Mouse (Mus musculus): ENCODE measurements around the gene Gemin5.
A peak's percentile ranks its signal among the peaks of the same experiment; 100 is the strongest.

The Gemin5 gene

DNA sequence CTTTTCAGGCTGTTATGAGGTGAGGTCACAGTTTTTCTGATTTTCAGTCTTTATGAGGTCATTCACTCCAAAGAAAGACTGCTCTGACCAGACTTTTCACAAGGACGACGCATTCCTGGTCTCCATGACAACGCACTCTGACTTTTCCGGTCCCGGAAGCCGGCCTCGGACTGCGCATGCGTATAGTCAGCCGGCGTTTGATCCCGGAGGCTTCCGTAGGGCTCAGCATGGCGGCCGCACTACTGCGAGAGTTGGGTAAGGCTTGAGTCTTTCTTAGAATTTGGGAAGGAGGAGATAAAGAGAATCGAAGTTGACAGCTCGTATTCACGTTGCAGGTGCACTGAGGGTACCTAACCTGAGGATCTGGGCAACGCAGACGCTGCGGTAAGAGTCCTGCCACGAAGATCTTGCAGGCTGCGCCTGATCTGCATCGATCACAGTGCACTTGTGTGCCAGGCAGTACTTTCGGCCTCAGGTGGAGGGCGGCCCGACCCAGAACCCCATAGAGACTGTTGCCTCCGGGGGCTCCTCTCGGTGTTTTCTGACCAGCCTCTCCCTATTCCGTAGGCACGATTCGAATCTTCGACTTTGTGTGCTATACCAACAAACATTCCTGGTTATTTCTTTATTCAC lies 3.2 kb upstream of the Gemin5 start, which contains the start of gene Mrpl22:
Mrpl22 (plus strand) TSS at position 203 of the 633 bp plus-strand sequence.
- peak; percentile 98 for DNase-seq (ENCODE audit: low spot score)

GRCm38 (mm10) chr11:58169666-58170065 lies 1.3 kb upstream of the Gemin5 start:
- DNase-seq (ENCODE audit: low spot score), result no peak

- DNase-seq (ENCODE audit: low spot score), result no peak
These were observed 545 bp downstream of the Gemin5 start for GRCm38 (mm10) chr11:58167822-58168166.

DNA sequence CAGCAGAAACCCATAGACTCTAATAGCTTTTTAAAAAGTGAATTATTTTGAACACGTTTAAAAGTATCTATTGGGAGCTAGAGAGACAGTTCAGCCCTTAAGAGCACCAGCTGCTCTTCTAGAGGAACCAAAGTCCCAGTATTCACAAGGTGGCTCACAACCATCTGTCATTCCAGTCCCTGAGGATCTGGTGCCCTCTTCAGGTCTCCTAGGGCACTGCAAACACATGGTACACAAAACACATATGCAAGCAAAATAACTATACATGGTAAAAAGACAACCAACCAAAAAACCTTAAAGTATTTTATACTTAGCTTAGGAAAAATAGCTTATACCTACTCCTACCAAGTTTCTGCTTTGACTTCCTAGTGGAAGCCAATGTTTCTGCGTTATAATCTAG lies 3.3 kb downstream of the Gemin5 start:
- no peak for DNase-seq (ENCODE audit: low spot score)

DNA sequence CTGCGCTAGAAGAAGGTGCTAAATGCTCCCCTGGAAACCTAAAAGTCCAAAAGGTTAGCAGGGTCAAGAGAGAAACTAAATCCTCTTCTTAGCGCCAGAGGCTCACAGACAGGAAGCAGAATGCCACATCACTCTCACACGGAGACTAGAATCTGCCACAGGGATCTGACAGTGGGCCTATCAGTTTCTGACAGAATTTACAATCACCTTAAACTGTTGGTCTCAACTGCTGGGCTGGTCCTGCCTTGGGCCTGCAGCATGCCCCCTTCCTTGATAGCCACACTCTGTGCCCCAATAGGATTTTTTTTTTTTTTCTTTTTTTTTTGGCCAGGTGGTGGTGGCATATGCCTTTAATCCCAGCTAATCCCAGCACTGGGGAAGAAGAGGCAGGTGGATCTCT lies 11.5 kb downstream of the Gemin5 start:
- DNase-seq (ENCODE audit: low spot score), result no peak

GRCm38 (mm10) chr11:58155458-58155857 lies 12.9 kb downstream of the Gemin5 start:
- DNase-seq (ENCODE audit: low spot score), result no peak

GRCm38 (mm10) chr11:58146241-58146640 lies 22.1 kb downstream of the Gemin5 start:
- peak; percentile 68 for DNase-seq (ENCODE audit: low spot score)

DNA sequence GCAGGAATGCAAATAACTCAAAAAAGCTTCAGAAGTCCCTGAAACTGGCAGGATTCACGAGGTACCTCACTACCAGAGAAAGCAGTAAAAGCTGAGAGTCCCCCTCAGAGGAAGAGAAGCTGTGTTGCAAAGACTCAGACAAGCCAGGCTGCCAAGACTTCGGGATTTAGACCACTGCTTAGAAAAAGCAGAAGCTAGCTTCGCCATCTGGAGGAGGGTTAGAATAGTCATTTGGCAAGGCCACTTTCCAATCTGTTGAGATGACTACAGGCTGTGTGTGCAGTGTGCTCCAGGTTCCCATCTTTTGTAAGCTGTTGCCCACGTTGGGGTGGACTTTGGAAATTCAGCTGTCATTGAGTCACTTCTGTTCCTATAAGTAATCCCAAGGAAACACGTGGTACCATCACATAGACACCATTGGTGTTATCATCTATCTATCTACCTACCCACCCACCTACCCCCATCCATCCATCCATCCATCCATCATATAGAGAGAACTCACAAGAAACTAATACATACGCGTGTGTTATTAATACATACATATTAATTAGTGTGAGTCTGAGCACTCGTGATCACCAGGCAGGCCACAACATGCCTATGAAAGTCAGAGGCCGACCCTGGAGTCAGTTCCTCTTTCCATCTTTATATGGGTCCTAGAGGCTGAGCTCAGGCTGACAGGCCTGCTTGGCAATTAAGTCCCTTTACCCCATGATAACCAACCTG lies 24.5 kb downstream of the Gemin5 start:
- no peak for DNase-seq (ENCODE audit: low spot score)

DNA sequence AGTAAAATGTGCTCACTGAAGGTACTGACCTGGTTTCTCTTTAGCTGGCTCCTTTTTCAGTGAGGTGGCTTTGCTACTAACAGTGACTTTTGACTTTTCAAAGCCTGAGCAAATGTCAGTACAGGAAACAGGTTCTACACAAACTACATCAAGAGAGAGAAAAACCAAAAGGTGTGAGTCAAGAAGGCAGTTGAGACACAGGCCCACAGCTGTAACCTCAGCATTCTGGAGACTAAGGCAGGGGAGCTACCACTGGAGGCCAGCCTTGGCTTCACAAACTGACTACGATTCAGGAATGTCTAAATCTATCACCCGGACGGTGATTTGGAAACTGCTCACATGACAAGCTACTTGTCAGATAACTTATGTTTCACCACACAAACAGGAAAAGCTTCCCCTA lies 28.9 kb downstream of the Gemin5 start:
- DNase-seq (ENCODE audit: low spot score), result no peak

DNA sequence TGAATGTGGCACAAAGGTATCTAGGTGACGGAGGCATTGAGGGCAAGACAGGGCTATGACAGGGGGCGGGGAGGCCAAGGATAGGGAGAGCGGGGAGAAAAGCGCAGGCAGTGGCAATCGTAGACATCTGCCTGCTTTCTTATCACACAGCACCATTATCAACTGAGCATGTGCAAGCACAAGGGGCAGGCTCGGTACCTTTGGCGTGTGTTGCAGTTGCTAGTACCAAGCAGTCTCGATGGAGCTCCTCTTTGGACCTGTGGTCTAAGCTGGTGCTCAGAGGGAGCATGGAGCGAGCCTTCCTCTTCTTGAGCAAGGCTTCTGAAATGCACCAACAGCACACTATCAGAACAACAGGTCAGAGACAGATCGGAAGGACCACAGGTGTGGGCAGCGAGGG lies 29.5 kb downstream of the Gemin5 start:
- no peak for DNase-seq (ENCODE audit: low spot score)

- no peak for DNase-seq (ENCODE audit: low spot score)
These were observed 31.7 kb downstream of the Gemin5 start for GRCm38 (mm10) chr11:58136677-58137076.

DNA sequence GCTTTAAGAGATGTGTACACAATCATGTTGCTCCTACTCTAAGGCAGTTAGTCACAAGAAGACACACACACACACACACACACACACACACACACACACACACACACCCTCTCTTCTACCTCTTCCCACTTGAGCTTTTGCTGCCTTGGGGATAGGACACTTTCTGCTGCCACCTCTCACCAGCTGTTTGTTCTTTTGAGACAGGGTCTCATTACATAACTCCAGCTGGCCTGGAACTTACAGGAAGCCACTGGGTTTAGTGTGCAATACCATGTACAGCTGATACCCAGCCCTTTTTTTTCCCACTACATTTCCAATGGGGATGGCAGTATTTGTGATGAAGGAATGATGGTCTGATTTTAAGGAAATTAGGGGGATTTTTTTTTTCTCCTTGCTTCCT lies 33.0 kb downstream of the Gemin5 start:
- DNase-seq (ENCODE audit: low spot score), result no peak

GRCm38 (mm10) chr11:58134869-58135268 lies 33.5 kb downstream of the Gemin5 start:
- DNase-seq (ENCODE audit: low spot score), result no peak

DNA sequence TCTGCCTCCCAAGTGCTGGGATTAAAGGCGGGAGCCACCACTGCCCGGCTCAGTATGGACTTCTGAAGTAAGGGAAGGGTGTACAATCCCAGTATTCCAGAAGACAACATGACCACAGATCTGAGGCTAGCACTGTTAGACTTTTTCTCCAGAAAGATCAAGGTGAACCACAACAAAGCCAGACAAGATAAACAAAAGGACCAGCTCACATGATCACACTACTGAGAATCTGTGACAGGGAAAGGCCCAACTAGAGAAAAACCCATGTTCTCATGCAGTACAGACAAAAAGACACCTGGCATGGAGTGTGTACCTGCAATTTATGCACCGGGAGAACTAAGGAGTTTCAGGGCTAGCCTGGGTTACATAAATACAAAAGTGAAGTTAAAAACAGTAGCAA lies 36.3 kb downstream of the Gemin5 start:
- DNase-seq (ENCODE audit: low spot score), result no peak

- no peak for DNase-seq (ENCODE audit: low spot score)
These were observed 39.0 kb downstream of the Gemin5 start for GRCm38 (mm10) chr11:58129302-58129843.

DNA sequence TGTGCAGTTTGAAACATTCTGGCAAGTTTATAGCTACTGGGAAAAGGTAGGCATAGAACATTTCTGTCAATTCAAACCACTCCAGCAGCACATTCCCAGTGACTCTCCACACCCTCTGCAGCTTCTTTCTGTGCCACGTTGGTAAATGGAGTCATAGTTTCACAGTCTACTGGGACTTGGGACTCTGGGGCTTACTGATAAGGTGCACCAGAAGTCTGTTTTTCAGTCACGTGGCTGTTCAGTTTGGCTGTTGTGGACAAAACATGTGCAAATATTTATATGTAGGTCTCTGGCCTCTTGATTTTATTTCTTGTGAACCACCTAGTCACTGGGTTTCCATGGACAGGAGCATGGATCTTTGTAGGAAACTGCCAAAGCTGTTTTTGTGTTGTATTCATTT lies 40.8 kb downstream of the Gemin5 start:
- DNase-seq (ENCODE audit: low spot score), result no peak

DNA sequence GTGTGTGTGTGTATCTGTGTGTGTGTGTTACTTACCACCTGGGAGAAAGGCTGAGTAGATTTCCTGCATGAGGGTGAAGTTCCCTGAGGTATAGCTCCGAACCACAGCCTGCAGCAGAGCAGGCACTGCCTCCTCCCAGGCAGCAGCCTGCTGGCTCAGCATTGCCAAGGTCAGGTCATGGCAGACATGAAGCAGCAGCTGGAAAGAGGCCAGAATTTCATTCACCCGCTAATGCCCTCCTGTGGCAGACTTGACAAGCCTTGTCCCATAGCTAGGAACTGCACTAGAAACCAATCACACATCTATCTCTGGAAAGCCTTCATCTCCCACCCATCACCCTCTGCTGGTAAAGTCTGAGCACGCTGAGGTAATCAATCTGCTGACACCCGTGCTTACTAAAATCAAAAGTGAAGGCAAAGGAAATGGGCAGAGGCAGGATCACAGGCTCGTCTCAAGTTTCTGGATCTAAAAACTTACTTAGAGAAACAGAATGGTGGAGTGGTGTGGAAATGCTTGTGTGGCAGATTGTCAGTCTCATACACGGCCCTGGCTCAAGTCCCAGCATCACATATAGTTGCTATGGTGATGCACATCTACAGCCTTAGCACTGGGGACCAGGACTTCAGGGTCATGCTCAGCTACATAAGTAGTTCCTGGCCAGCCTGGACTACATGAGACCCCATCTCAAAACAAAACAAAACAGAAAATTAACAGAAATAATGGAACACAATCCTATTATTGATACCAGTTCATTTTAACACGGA lies 41.8 kb downstream of the Gemin5 start:
- peak; percentile 72 for DNase-seq (ENCODE audit: low spot score)

DNA sequence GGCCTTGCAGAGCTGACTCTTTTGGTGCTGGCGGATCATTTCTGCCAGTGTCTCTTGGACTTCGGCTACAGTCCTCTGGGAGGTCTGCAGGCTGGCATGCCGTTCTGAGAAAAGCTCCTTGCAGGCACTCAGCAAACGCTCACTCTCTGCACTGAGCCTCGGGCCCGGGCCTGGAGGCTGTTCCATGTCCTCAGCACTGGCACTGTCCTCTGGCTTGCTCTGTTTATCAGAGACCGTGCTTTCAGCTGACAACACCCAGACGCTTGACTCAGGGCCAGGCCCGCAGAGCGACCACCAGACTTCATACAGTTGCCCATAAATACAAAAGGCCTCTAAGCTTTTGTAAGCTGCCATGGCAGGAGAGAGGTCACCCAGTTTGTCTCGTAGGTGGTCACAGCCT lies 43.3 kb downstream of the Gemin5 start:
- DNase-seq (ENCODE audit: low spot score), result no peak

GRCm38 (mm10) chr11:58123711-58124110 lies 44.6 kb downstream of the Gemin5 start:
- DNase-seq (ENCODE audit: low spot score), result no peak

DNA sequence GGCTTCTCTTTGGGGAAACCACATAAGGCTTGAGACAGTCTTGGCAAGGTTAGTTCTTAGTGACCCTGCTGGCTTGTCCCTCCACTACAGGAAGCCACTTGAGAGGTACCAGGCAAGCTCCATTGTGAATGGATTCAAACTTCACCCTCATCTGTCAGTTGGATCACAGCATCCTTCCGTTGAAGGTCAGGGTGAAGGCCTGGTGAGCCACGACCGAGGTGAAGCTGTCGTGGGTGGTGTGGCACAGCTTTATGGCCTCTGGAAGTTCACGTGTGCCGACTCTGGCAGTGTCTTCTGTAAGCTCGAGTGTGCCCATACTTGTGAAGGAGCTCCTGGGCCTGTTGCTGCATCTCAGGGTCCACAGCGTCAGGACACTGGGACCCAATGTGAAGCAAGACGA lies 47.0 kb downstream of the Gemin5 start:
- no peak for DNase-seq (ENCODE audit: low spot score)

GRCm38 (mm10) chr11:58120655-58121054 lies 47.7 kb downstream of the Gemin5 start:
- no peak for DNase-seq (ENCODE audit: low spot score)

- DNase-seq (ENCODE audit: low spot score), result no peak
These were observed 51.2 kb downstream of the Gemin5 start for GRCm38 (mm10) chr11:58117044-58117652.

All from testis, postnatal 10 days (tissue).